Mouse (Mus musculus) myocyte (in vitro differentiated cells): ENCODE data around the gene Ppid.

ENCODE experiments used
- E2F4 ChIP-seq: IDR thresholded peaks from one replicate; pipeline ENCODE4 v1.6.1; 2011; ENCODE audit warnings: mild to moderate bottlenecking, control low read depth, moderate library complexity; ENCODE audit not compliant: insufficient read depth
- MAX ChIP-seq: IDR thresholded peaks from one replicate; pipeline ENCODE4 v1.6.1; 2011; ENCODE audit warnings: low read depth, mild to moderate bottlenecking, control low read depth
- MYOD1 ChIP-seq, 3 experiments: IDR thresholded peaks; one replicate each; pipeline ENCODE4 v1.6.1; 2011; ENCODE audit warnings: control low read depth in 2 of 3, low read depth in 2 of 3, mild to moderate bottlenecking in 2 of 3, moderate library complexity in 1 of 3; ENCODE audit not compliant: insufficient read length in 2 of 3, control insufficient read depth in 1 of 3
- MYOG ChIP-seq, 3 experiments: IDR thresholded peaks; one replicate each; pipeline ENCODE4 v1.6.1; 2011; ENCODE audit warnings: control low read depth in 2 of 3, low read depth in 2 of 3, mild to moderate bottlenecking in 2 of 3; ENCODE audit not compliant: insufficient read length in 2 of 3, control insufficient read depth in 1 of 3, insufficient read depth in 1 of 3
- POLR2A ChIP-seq: IDR thresholded peaks from one replicate; pipeline ENCODE4 v1.6.1; 2011; ENCODE audit warnings: low read depth, mild to moderate bottlenecking, control low read depth, moderate library complexity; ENCODE audit not compliant: insufficient read length
- POLR2AphosphoS2 ChIP-seq: IDR thresholded peaks from one replicate; pipeline ENCODE4 v1.6.1; 2011; ENCODE audit warnings: low read depth, control low read depth; ENCODE audit not compliant: insufficient read length
- TCF12 ChIP-seq: IDR thresholded peaks from one replicate; pipeline ENCODE4 v1.6.1; 2011; ENCODE audit warnings: mild to moderate bottlenecking, control low read depth; ENCODE audit not compliant: poor library complexity, insufficient read depth, severe bottlenecking
- USF1 ChIP-seq: IDR thresholded peaks from one replicate; pipeline ENCODE4 v1.6.1; 2011; ENCODE audit warnings: low read depth, mild to moderate bottlenecking, control low read depth, moderate library complexity

- no peak for TF ChIP-seq MYOG (IDR thresholded peaks at IDR 0.05; ENCODE audit: control insufficient read depth in 1 of 3, insufficient read depth in 1 of 3, insufficient read length in 2 of 3, low read depth in 2 of 3)
- TF ChIP-seq POLR2A: no peak
- TF ChIP-seq USF1: no peak
- no peak for TF ChIP-seq E2F4
- TF ChIP-seq MYOD1 (IDR thresholded peaks at IDR 0.05; ENCODE audit: control insufficient read depth in 1 of 3, insufficient read length in 2 of 3, low read depth in 2 of 3): no peak
- TF ChIP-seq MAX: no peak
- no peak for TF ChIP-seq POLR2AphosphoS2
- no peak for TF ChIP-seq TCF12
Observed at GRCm38 (mm10) chr3:79586804-79587203, 4.3 kb upstream of the Ppid start.
